Mouse (Mus musculus): ENCODE measurements at regions not wholly inside any gene's neighbourhood (a gene's known extent, or its start where the extent isn't known, plus 50 kb on each side); places are given as distances from the start of the nearest gene placed in this dataset.
A peak's percentile ranks its signal among the peaks of the same experiment; 100 is the strongest.

- no peak overlapping the region for H3K4me3 ChIP-seq (replicated peaks)
- H3K9ac ChIP-seq (replicated peaks), result no peak overlapping the region
- no peak for ATAC-seq (ENCODE audit: insufficient number of reproducible peaks, insufficient read depth, low FRiP score, low TSS enrichment, low read depth)
- no peak overlapping the region for H3K4me2 ChIP-seq
- H3K9me3 ChIP-seq, result no peaks in the 10 kb centered on the region
- no peaks in the 10 kb centered on the region for H3K36me3 ChIP-seq
- H3K27me3 ChIP-seq, result no peaks in the 10 kb centered on the region
- H3K27ac ChIP-seq, result 0 out of 2 replicates have a peak overlapping the region, but pooled peaks have one; percentile 19
- 83% methylated on average over 4 of the region's 4 CpGs for WGBS
- no peaks in the 10 kb centered on the region for H3K4me1 ChIP-seq (replicated peaks)
These were observed 98.3 kb upstream of the Bod1 start for GRCm38 (mm10) chr11:31769804-31770654.

DNA sequence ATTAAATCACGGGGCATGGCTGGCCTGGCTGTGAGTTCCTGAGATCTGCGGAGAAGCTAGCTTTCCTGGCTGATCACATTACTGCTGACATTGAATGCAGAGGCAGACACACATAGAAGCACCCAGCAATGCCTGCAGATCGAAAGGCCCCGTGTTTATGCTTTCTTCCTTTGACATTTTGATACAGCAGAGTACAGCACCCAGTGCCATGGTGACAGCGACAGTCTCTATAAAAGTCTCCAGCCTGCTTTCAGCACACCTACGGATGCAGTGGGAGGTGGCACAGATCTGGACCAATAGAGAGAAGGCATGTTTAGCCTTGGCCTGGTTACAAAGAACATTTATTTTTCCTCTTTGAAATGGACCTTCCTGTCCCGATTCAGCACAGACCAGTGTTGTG is 99.2 kb upstream of the Bod1 start:
- no peaks in the 10 kb centered on the region for H3K27me3 ChIP-seq
- no peaks in the 10 kb centered on the region for H3K9me3 ChIP-seq
- no peak overlapping the region for H3K4me2 ChIP-seq
- ATAC-seq (ENCODE audit: insufficient number of reproducible peaks, insufficient read depth, low FRiP score, low TSS enrichment, low read depth), result no peak
- no peaks in the 10 kb centered on the region for H3K4me1 ChIP-seq (replicated peaks)
- H3K9ac ChIP-seq (replicated peaks), result no peak overlapping the region
- 0 out of 2 replicates have a peak overlapping the region, but pooled peaks have one; percentile 19 for H3K27ac ChIP-seq
- H3K4me3 ChIP-seq (replicated peaks), result no peak overlapping the region
- H3K36me3 ChIP-seq, result no peaks in the 10 kb centered on the region
- 74% methylated on average over 7 of the region's 7 CpGs for WGBS

DNA sequence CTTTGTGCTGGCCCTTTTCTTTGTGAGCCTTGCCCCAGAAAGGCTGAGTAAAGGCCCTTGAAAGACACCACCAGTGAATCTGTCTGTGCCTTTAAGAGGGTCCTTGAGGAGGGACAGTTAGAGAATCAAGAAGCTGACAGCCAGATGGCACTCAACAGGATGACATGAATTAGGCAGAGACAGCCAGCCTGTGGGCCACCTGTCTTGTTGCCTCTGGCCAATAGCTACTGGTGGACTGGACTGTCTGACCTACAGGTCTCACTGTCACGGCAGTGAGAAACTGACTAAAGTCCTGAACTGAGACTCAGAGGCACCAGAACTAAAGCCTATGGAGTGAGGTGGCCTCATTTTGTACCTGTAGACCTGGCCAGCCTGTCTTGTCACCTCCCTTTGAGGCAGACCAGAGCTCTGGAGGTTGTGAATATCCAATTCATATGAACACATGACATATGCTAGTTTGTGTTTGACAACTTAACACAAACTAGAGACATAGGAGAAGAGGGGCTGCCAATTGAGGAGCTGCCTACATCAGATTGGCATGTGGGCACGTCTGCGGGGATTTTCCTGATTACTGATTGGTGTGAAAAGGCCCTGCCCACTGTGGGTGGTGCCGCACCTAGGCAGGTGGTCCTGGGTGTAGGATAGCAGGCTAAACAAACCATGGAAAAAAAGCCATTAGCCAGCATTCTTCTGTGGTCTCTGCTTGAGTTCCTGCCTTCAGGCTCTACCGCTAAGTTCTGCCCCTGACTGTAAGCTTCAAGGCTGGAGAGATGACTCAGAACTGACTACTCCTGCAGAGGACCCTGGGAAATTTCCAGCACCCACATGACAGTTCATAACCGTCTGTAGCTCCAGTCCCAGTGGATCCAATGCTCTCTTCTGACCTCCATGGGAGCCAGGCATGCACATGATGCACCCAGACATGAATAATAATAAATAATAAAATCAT is 100.1 kb upstream of the Bod1 start:
- H3K9me3 ChIP-seq, result no peaks in the 10 kb centered on the region
- ATAC-seq (ENCODE audit: insufficient number of reproducible peaks, insufficient read depth, low FRiP score, low TSS enrichment, low read depth), result no peak
- no peak overlapping the region for H3K9ac ChIP-seq (replicated peaks)
- H3K27me3 ChIP-seq, result no peaks in the 10 kb centered on the region
- no peak overlapping the region for H3K4me2 ChIP-seq
- no peaks in the 10 kb centered on the region for H3K4me1 ChIP-seq (replicated peaks)
- H3K36me3 ChIP-seq, result no peaks in the 10 kb centered on the region
- no peak overlapping the region for H3K27ac ChIP-seq
- H3K4me3 ChIP-seq (replicated peaks), result no peak overlapping the region
- WGBS, result 86% methylated on average over 6 of the region's 6 CpGs

GRCm38 (mm10) chr11:31777531-31777930 is 94.5 kb upstream of the Cpeb4 start:
- Histone ChIP-seq H3K27ac (no peak overlapping the region), H3K27me3 (no peaks in the 10 kb centered on the region)
- ATAC-seq (ENCODE audit: insufficient number of reproducible peaks, insufficient read depth, low FRiP score, low TSS enrichment, low read depth), result no peak

DNA sequence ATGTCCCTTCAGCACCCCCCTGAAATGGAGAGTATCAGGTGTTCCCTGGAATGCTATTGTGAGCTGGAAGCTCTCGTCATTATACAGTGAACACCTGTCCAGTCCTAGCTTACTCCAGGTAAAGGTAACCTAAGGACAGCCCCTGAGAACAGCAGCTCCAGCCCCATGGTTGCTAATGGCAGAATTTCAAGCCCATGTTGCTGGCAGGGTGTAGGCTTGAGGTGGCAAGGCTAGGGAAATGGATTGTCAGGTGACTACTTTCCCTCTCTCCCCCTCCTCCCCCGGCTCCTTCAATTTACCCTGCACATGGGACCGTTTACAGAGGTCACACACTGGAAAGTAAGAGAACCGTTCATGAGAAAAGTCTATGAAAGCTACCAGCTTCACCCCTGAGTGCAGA is 93.2 kb upstream of the Cpeb4 start:
- Histone ChIP-seq H3K4me2 (no peak overlapping the region), H3K9me3 (peaks cover 11% of the 10 kb centered on the region), H3K4me3 (replicated peaks) (no peak overlapping the region), H3K36me3 (no peaks in the 10 kb centered on the region), H3K27me3 (no peaks in the 10 kb centered on the region), H3K4me1 (replicated peaks) (no peaks in the 10 kb centered on the region), H3K27ac (no peak overlapping the region), H3K9ac (replicated peaks) (no peak overlapping the region)
- no peak for ATAC-seq (ENCODE audit: insufficient number of reproducible peaks, insufficient read depth, low FRiP score, low TSS enrichment, low read depth)
- WGBS, result 61% methylated on average over 4 of the region's 4 CpGs

More at GRCm38 (mm10) chr11:31777531-31777930, 94.5 kb upstream of the Cpeb4 start:
- H3K4me1 ChIP-seq (replicated peaks), result no peaks in the 10 kb centered on the region
- no peak overlapping the region for H3K4me2 ChIP-seq
- WGBS, result 88% methylated on average over 8 of the region's 8 CpGs
- 0 out of 2 replicates have a peak, but pooled peaks cover 3% of the 10 kb centered on the region for H3K9me3 ChIP-seq
- H3K9ac ChIP-seq (replicated peaks), result no peak overlapping the region
- no peak overlapping the region for H3K4me3 ChIP-seq (replicated peaks)
- no peaks in the 10 kb centered on the region for H3K36me3 ChIP-seq

GRCm38 (mm10) chr11:31779267-31779666 is 92.7 kb upstream of the Cpeb4 start:
- WGBS, result 90% methylated on average over 2 of the region's 2 CpGs
- Histone ChIP-seq H3K4me3 (replicated peaks) (no peak overlapping the region), H3K4me1 (replicated peaks) (no peaks in the 10 kb centered on the region), H3K36me3 (no peaks in the 10 kb centered on the region), H3K27me3 (no peaks in the 10 kb centered on the region), H3K27ac (no peak overlapping the region), H3K9me3 (peaks cover 11% of the 10 kb centered on the region), H3K9ac (replicated peaks) (no peak overlapping the region), H3K4me2 (no peak overlapping the region)
- no peak for ATAC-seq (ENCODE audit: insufficient number of reproducible peaks, insufficient read depth, low FRiP score, low TSS enrichment, low read depth)

GRCm38 (mm10) chr11:31780969-31781368 is 91.0 kb upstream of the Cpeb4 start:
- H3K36me3 ChIP-seq, result no peaks in the 10 kb centered on the region
- no peak overlapping the region for H3K27ac ChIP-seq
- ATAC-seq (ENCODE audit: insufficient number of reproducible peaks, insufficient read depth, low FRiP score, low TSS enrichment, low read depth), result no peak
- no peak overlapping the region for H3K4me2 ChIP-seq
- H3K4me1 ChIP-seq (replicated peaks), result no peaks in the 10 kb centered on the region
- H3K9me3 ChIP-seq, result peaks cover 11% of the 10 kb centered on the region
- WGBS, result 88% methylated on average over 6 of the region's 6 CpGs
- no peak overlapping the region for H3K4me3 ChIP-seq (replicated peaks)
- H3K27me3 ChIP-seq, result no peaks in the 10 kb centered on the region
- H3K9ac ChIP-seq (replicated peaks), result no peak overlapping the region

- Histone ChIP-seq H3K36me3 (no peaks in the 10 kb centered on the region), H3K9ac (replicated peaks) (no peak overlapping the region), H3K27ac (no peak overlapping the region), H3K27me3 (no peaks in the 10 kb centered on the region), H3K9me3 (peaks cover 11% of the 10 kb centered on the region), H3K4me1 (replicated peaks) (no peaks in the 10 kb centered on the region), H3K4me3 (replicated peaks) (no peak overlapping the region), H3K4me2 (no peak overlapping the region)
- WGBS, result 85% methylated on average over 6 of the region's 6 CpGs
- ATAC-seq (ENCODE audit: insufficient number of reproducible peaks, insufficient read depth, low FRiP score, low TSS enrichment, low read depth), result no peak
These were observed 90.4 kb upstream of the Cpeb4 start for GRCm38 (mm10) chr11:31781605-31782004.

GRCm38 (mm10) chr11:31783506-31784063 is 88.4 kb upstream of the Cpeb4 start:
- Histone ChIP-seq H3K4me3 (replicated peaks) (no peak overlapping the region), H3K27me3 (no peaks in the 10 kb centered on the region), H3K4me1 (replicated peaks) (no peaks in the 10 kb centered on the region), H3K9me3 (peaks cover 11% of the 10 kb centered on the region), H3K36me3 (no peaks in the 10 kb centered on the region), H3K27ac (no peak overlapping the region), H3K9ac (replicated peaks) (no peak overlapping the region), H3K4me2 (no peak overlapping the region)
- ATAC-seq (ENCODE audit: insufficient number of reproducible peaks, insufficient read depth, low FRiP score, low TSS enrichment, low read depth), result no peak
- WGBS, result 88% methylated on average over 4 of the region's 4 CpGs

- Histone ChIP-seq H3K36me3 (no peaks in the 10 kb centered on the region), H3K9me3 (peaks cover 11% of the 10 kb centered on the region), H3K9ac (replicated peaks) (no peak overlapping the region), H3K27me3 (no peaks in the 10 kb centered on the region), H3K4me1 (replicated peaks) (no peaks in the 10 kb centered on the region), H3K27ac (no peak overlapping the region), H3K4me3 (replicated peaks) (no peak overlapping the region), H3K4me2 (no peak overlapping the region)
- no peak for ATAC-seq (ENCODE audit: insufficient number of reproducible peaks, insufficient read depth, low FRiP score, low TSS enrichment, low read depth)
- WGBS, result 90% methylated on average over 6 of the region's 6 CpGs
These were observed 87.6 kb upstream of the Cpeb4 start for GRCm38 (mm10) chr11:31784332-31784901.

DNA sequence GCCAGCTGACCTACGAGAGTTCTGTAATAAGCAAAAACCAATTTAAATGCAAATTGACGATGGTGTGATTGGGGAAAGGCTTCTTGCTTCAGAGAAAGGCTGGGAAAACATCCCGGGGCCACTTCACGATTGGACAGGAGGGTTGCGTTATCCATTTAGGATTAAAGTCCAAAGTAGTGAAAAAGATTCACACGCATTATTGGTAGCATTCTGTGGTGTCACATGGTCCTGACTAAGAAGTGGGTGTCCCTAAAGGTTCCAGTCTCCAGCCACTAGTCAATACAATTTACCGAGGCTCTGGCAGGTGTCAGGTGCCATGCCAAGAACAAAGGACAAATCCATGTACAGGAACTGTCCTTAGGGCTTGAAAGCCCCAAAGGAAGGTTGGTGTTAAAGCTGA is 86.9 kb upstream of the Cpeb4 start:
- no peak for ATAC-seq (ENCODE audit: insufficient number of reproducible peaks, insufficient read depth, low FRiP score, low TSS enrichment, low read depth)
- Histone ChIP-seq H3K4me1 (replicated peaks) (no peaks in the 10 kb centered on the region), H3K4me3 (replicated peaks) (no peak overlapping the region), H3K9ac (replicated peaks) (no peak overlapping the region), H3K4me2 (no peak overlapping the region), H3K9me3 (peaks cover 11% of the 10 kb centered on the region), H3K27me3 (no peaks in the 10 kb centered on the region), H3K36me3 (no peaks in the 10 kb centered on the region), H3K27ac (no peak overlapping the region)
- 86% methylated on average over 7 of the region's 7 CpGs for WGBS
